Mouse (Mus musculus) CH12.LX (cell line): ENCODE results near the gene Snx14. TPM values are rescaled to one million over a fixed set of nuclear protein-coding genes. Genes with fewer than 3 reads are reported as not detected.
"Not testable (repeated sequence)": the region's sequence is repeated elsewhere in the genome, so short reads cannot be mapped to it uniquely, and the experiment has no call there.

ENCODE experiments used
- DNase-seq: peaks from one replicate; pipeline ENCODE4 v3.0.0-alpha.2; 2013; ENCODE audit errors: extremely low read depth
- H3K27ac ChIP-seq: 2 replicates; pipeline ENCODE4 v1.5.1; 2012; ENCODE audit warnings: low read depth, mild to moderate bottlenecking, control low read depth, moderate library complexity; ENCODE audit not compliant: insufficient read depth
- H3K27me3 ChIP-seq: replicated peaks from 2 replicates; pipeline ENCODE3; 2012; ENCODE audit warnings: inconsistent platforms
- H3K36me3 ChIP-seq, 2 experiments: replicated peaks in 1 of 2; 2 replicates each; pipeline versions ENCODE3 to v1.6.1; 2012; ENCODE audit warnings: inconsistent platforms in 1 of 2, low read length in 1 of 2, mild to moderate bottlenecking in 1 of 2, mixed read lengths in 1 of 2, moderate library complexity in 1 of 2; ENCODE audit not compliant: control insufficient read depth in 1 of 2, insufficient read depth in 1 of 2
- H3K4me1 ChIP-seq, 2 experiments: 2 replicates each; pipeline ENCODE4 v1.6.1; 2012; ENCODE audit warnings: inconsistent platforms in 1 of 2, moderate library complexity in 1 of 2; ENCODE audit not compliant: insufficient read depth in 2 of 2, control insufficient read depth in 1 of 2
- H3K4me2 ChIP-seq: 2 replicates; pipeline ENCODE4 v1.6.1; 2012; ENCODE audit warnings: low read depth, mild to moderate bottlenecking, control low read depth; ENCODE audit not compliant: poor library complexity, insufficient read depth, severe bottlenecking
- H3K4me3 ChIP-seq, 3 experiments: fragments of 150-350 bp in 1 of 3; sonication (generic) in 1 of 3; replicated peaks in 1 of 3; 2 replicates each; pipeline versions ENCODE3 to v1.5.1; 2011 to 2012; ENCODE audit warnings: low read depth in 2 of 3, low read length in 2 of 3, mild to moderate bottlenecking in 2 of 3, moderate library complexity in 2 of 3, control low read depth in 1 of 3, improper control_type of control experiment in 1 of 3, inconsistent platforms in 1 of 3, mixed read lengths in 1 of 3; ENCODE audit not compliant: poor library complexity in 1 of 3
- H3K79me2 ChIP-seq: replicated peaks from 2 replicates; pipeline ENCODE4 v1.6.1; 2012; ENCODE audit warnings: mild to moderate bottlenecking, moderate library complexity; ENCODE audit not compliant: control insufficient read depth, poor library complexity, insufficient read depth, severe bottlenecking; ENCODE audit errors: extremely low read depth
- H3K9ac ChIP-seq: 2 replicates; pipeline ENCODE4 v1.6.1; 2012; ENCODE audit warnings: low read depth, mild to moderate bottlenecking, control low read depth, moderate library complexity; ENCODE audit not compliant: insufficient read depth
- H3K9me3 ChIP-seq: replicated peaks from 2 replicates; pipeline ENCODE3; 2012; ENCODE audit warnings: low read length, inconsistent platforms, mixed read lengths
- CHD1 ChIP-seq: IDR thresholded peaks from 2 replicates; pipeline ENCODE4 v1.6.1; 2012; ENCODE audit warnings: low read depth, low read length, improper control_type of control experiment, inconsistent platforms
- CTCF ChIP-seq, 2 experiments: IDR thresholded peaks in 1 of 2; conservative IDR thresholded peaks in 1 of 2; 2 replicates each; pipeline ENCODE4 v1.5.1; 2011 to 2012; ENCODE audit warnings: low read depth in 2 of 2, low read length in 2 of 2, improper control_type of control experiment in 1 of 2, inconsistent platforms in 1 of 2, mild to moderate bottlenecking in 1 of 2, moderate library complexity in 1 of 2
- EP300 ChIP-seq: IDR thresholded peaks from 2 replicates; pipeline ENCODE4 v1.6.1; 2011; ENCODE audit warnings: low read length, improper control_type of control experiment
- ETS1 ChIP-seq: conservative IDR thresholded peaks from 2 replicates; pipeline ENCODE4 v1.6.1; 2012; ENCODE audit warnings: low read depth, mild to moderate bottlenecking, inconsistent platforms, low read length, improper control_type of control experiment, moderate library complexity
- GABPA ChIP-seq: IDR thresholded peaks from 2 replicates; pipeline ENCODE4 v1.6.1; 2012; ENCODE audit warnings: low read depth, low read length, improper control_type of control experiment, inconsistent platforms; ENCODE audit not compliant: insufficient replicate concordance
- HCFC1 ChIP-seq: IDR thresholded peaks from 2 replicates; pipeline ENCODE4 v1.6.1; 2012; ENCODE audit warnings: low read depth, mild to moderate bottlenecking, inconsistent platforms, low read length, improper control_type of control experiment
- IRF4 ChIP-seq: IDR thresholded peaks from 2 replicates; pipeline ENCODE4 v1.6.1; 2014; ENCODE audit warnings: low read depth, mild to moderate bottlenecking, inconsistent platforms, low read length, improper control_type of control experiment
- MAZ ChIP-seq: IDR thresholded peaks from 2 replicates; pipeline ENCODE4 v1.6.1; 2012; ENCODE audit warnings: low read depth, mild to moderate bottlenecking, inconsistent platforms, low read length, improper control_type of control experiment, moderate library complexity
- MYC ChIP-seq: IDR thresholded peaks from 2 replicates; pipeline ENCODE4 v1.6.1; 2011; ENCODE audit warnings: low read depth, mild to moderate bottlenecking, improper control_type of control experiment, low read length
- POLR2A ChIP-seq: IDR thresholded peaks from 2 replicates; pipeline ENCODE4 v1.6.1; 2011; ENCODE audit warnings: low read depth, mild to moderate bottlenecking, improper control_type of control experiment, low read length
- RAD21 ChIP-seq: IDR thresholded peaks from 2 replicates; pipeline ENCODE4 v1.6.1; 2011; ENCODE audit warnings: low read depth, mild to moderate bottlenecking, low read length, improper control_type of control experiment, moderate library complexity
- TBP ChIP-seq: conservative IDR thresholded peaks from 2 replicates; pipeline ENCODE4 v1.6.1; 2011; ENCODE audit warnings: low read depth, low read length, improper control_type of control experiment
- USF1 ChIP-seq: IDR thresholded peaks from 2 replicates; pipeline ENCODE4 v1.6.1; 2014; ENCODE audit warnings: low read depth, mild to moderate bottlenecking, inconsistent platforms, low read length, improper control_type of control experiment
- USF2 ChIP-seq: conservative IDR thresholded peaks from 2 replicates; pipeline ENCODE4 v1.6.1; 2011; ENCODE audit warnings: low read depth, low read length, improper control_type of control experiment
- ZMIZ1 ChIP-seq: IDR thresholded peaks from 2 replicates; pipeline ENCODE4 v1.6.1; 2012; ENCODE audit warnings: low read depth, mild to moderate bottlenecking, inconsistent platforms, low read length, improper control_type of control experiment
- ZNF384 ChIP-seq: IDR thresholded peaks from 2 replicates; pipeline ENCODE4 v1.6.1; 2012; ENCODE audit warnings: low read depth, low read length, improper control_type of control experiment, inconsistent platforms
- dilution Hi-C: fragments of 300-500 bp; cut with MboI; formaldehyde crosslinking; loops from 2 replicates; pipeline ENCODE4 v1.14.3; 2020; ENCODE audit warnings: low sequenced_read_pairs; ENCODE audit not compliant: extremely low pct_unique_long_range_greater_than_20kb, extremely low pct_ligation_motif_present
- in situ Hi-C: fragments of 300-500 bp; cut with MboI; formaldehyde crosslinking; loops from 3 replicates; pipeline ENCODE4 v1.14.3; 2019; ENCODE audit warnings: low sequenced_read_pairs, low pct_ligation_motif_present, low pct_unique_long_range_greater_than_20kb, mixed read lengths
- polyA plus RNA-seq: library from polyadenylated mRNA; unstranded; fragments of >175 nt; gene quantifications from 2 replicates; pipeline ENCODE4 v1.2.1, GENCODE M21; 2012; ENCODE audit warnings: low read depth; ENCODE audit not compliant: insufficient read length
- total RNA-seq, 2 experiments: library from RNA; depleted of rRNA; stranded (reverse); fragments of 300-350 nt in 1 of 2; fragments of >200 nt in 1 of 2; gene quantifications; 2 replicates each; pipeline ENCODE4 v1.2.3; 2012 to 2014

Gene Snx14
- total and polyA plus RNA-seq, 3 experiments = 8.7 to 17.4 (median 10.6) TPM

GRCm38 (mm10) chr9:88476138-88476537, 37.4 kb upstream of the Snx14 start:
- dilution Hi-C loops (no loop called here), in situ Hi-C loops (no loop called here)
- no peaks in the 10 kb centered on the region for H3K27me3 ChIP-seq

GRCm38 (mm10) chr9:88461017-88461416, 22.3 kb upstream of the Snx14 start:
- H3K27ac ChIP-seq, H3K4me1 ChIP-seq, dilution Hi-C loops, H3K4me3 ChIP-seq, in situ Hi-C loops, H3K27me3 ChIP-seq, H3K4me2 ChIP-seq, DNase-seq, H3K9me3 ChIP-seq, H3K9ac ChIP-seq: not testable (repeated sequence)
- Histone ChIP-seq H3K36me3 (peaks cover 23 to 77% of the 10 kb centered on the region in 2 experiments), H3K79me2 (peaks cover 30% of the 10 kb centered on the region)

More at GRCm38 (mm10) chr9:88476138-88476537, 37.4 kb upstream of the Snx14 start:
- no peaks in the 10 kb centered on the region for H3K9me3 ChIP-seq
- H3K4me2 ChIP-seq = no peak overlapping the region
- H3K79me2 ChIP-seq = peaks cover 64% of the 10 kb centered on the region
- H3K36me3 ChIP-seq = peaks cover 22 to 68% of the 10 kb centered on the region in 2 experiments
- no peak for TF ChIP-seq GABPA
- no peak for TF ChIP-seq POLR2A
- peak in 1 of 2 experiments; percentile 35; a peak in 2 of 4 replicates for TF ChIP-seq CTCF (conservative IDR thresholded peaks at IDR 0.05 in 1 of 2, IDR thresholded peaks at IDR 0.05 in 1 of 2; ENCODE audit: low read depth in 2 of 2, low read length in 2 of 2)
- TF ChIP-seq HCFC1 = no peak
- TF ChIP-seq USF1 = no peak
- TF ChIP-seq CHD1 = no peak
- TF ChIP-seq EP300 = no peak
- no peak for TF ChIP-seq MYC
- TF ChIP-seq ETS1 = no peak
- TF ChIP-seq TBP = no peak
- TF ChIP-seq IRF4 = no peak
- peak; percentile 25 for TF ChIP-seq RAD21
- TF ChIP-seq USF2 = no peak
- no peak for TF ChIP-seq MAZ
- H3K4me3 ChIP-seq = no peak overlapping the region
- DNase-seq = no peak
- H3K27ac ChIP-seq = no peak overlapping the region
- no peak overlapping the region for H3K9ac ChIP-seq
- peaks cover 0 to 25% of the 10 kb centered on the region in 2 experiments; a peak in 2 of 4 replicates for H3K4me1 ChIP-seq

- Histone ChIP-seq H3K4me3 (no peak overlapping the region), H3K4me1 (peaks cover 2 to 24% of the 10 kb centered on the region in 2 experiments; a peak in 3 of 4 replicates), H3K9me3 (no peaks in the 10 kb centered on the region), H3K27me3 (no peaks in the 10 kb centered on the region), H3K36me3 (peaks cover 2 to 17% of the 10 kb centered on the region in 2 experiments), H3K27ac (no peak overlapping the region), H3K4me2 (peak overlapping the region; percentile 18; the same call in 1 of the 2 replicates), H3K79me2 (0 out of 2 replicates have a peak, but pooled peaks cover 3% of the 10 kb centered on the region), H3K9ac (no peak overlapping the region; the same call in 1 of the 2 replicates)
- dilution Hi-C loops = no loop called here
- no peak for TF ChIP-seq ZNF384
- peak; percentile 5; the same call in 1 of the 2 replicates for TF ChIP-seq ZMIZ1
- in situ Hi-C loops = no loop called here
- DNase-seq = no peak
Measured at GRCm38 (mm10) chr9:88439991-88440390, 1.2 kb upstream of the Snx14 start.
